Mouse (Mus musculus): ENCODE measurements around the gene Mgme1.

- TF ChIP-seq CTCF (IDR thresholded peaks at IDR 0.05; ENCODE audit: low read depth) (no peak), EP300 (IDR thresholded peaks at IDR 0.05; ENCODE audit: low read depth) (no peak)
Observed at GRCm38 (mm10) chr2:144265916-144266683, 4.4 kb upstream of the Mgme1 start.

All from liver, embryonic 14.5 days (tissue).